Mouse (Mus musculus) kidney, adult 2 months (tissue): ENCODE results near the gene Metap2. TPM values are rescaled to one million over a fixed set of nuclear protein-coding genes. Genes with fewer than 3 reads are reported as not detected.

Experiments used
- DNase-seq: peaks from one replicate; pipeline ENCODE4 v3.0.0; 2021
- H3K27ac ChIP-seq: fragments of 200-500 bp; 2 replicates; pipeline ENCODE4 v1.5.1; 2012; ENCODE audit warnings: low read depth, low read length, control low read depth, inconsistent platforms; ENCODE audit not compliant: insufficient read depth
- H3K27me3 ChIP-seq: fragments of 200-500 bp; replicated peaks from 2 replicates; pipeline ENCODE4 v1.6.1; 2012; ENCODE audit warnings: mild to moderate bottlenecking, moderate library complexity, low read length, inconsistent platforms; ENCODE audit not compliant: control insufficient read depth, insufficient read depth
- H3K36me3 ChIP-seq: fragments of 200-500 bp; 2 replicates; pipeline ENCODE4 v1.6.1; 2012; ENCODE audit warnings: mild to moderate bottlenecking, moderate library complexity, low read length, inconsistent platforms; ENCODE audit not compliant: control insufficient read depth, insufficient read depth
- H3K4me1 ChIP-seq: fragments of 200-500 bp; 2 replicates; pipeline ENCODE4 v1.6.1; 2011; ENCODE audit warnings: low read length; ENCODE audit not compliant: control insufficient read depth, insufficient read depth
- H3K4me3 ChIP-seq: fragments of 200-500 bp; 2 replicates; pipeline ENCODE4 v1.5.1; 2011; ENCODE audit warnings: mild to moderate bottlenecking, low read depth, low read length, control low read depth; ENCODE audit not compliant: insufficient read depth
- CTCF ChIP-seq: fragments of 200-500 bp; conservative IDR thresholded peaks from 2 replicates; pipeline ENCODE4 v1.5.1; 2011; ENCODE audit warnings: low read depth, mild to moderate bottlenecking, control low read depth, low read length, moderate library complexity, mixed read lengths; ENCODE audit not compliant: insufficient read depth, insufficient read length
- POLR2A ChIP-seq: fragments of 200-500 bp; IDR thresholded peaks from one replicate; pipeline ENCODE4 v1.6.1; 2011; ENCODE audit warnings: low read depth, low read length, control low read depth
- WGBS: fragments of 180-500 bp; shearing (Covaris S2); methylation state at CpG from one replicate; pipeline ENCODE4 v1.1.7; 2018; 5-methylcytosine and 5-hydroxymethylcytosine counted together
- polyA plus RNA-seq: library from polyadenylated mRNA; depleted of rRNA; stranded (reverse); fragments of >200 nt; gene quantifications from 2 replicates; pipeline ENCODE4 v1.2.3, GENCODE M21; 2012

Metap2 gene
- polyA plus RNA-seq, 1 experiment, result 47.3 TPM

- H3K27me3 ChIP-seq, result no peaks in the 10 kb centered on the region
- no peaks in the 10 kb centered on the region for H3K36me3 ChIP-seq
- no peak for TF ChIP-seq POLR2A
- TF ChIP-seq CTCF, result no peak
- DNase-seq, result peak; percentile 70
- H3K4me3 ChIP-seq, result no peak overlapping the region
- WGBS, result 57% methylated on average over 13 of the region's 13 CpGs
- peak overlapping the region; percentile 76 for H3K27ac ChIP-seq
- H3K4me1 ChIP-seq, result no peaks in the 10 kb centered on the region; the same call in 1 of the 2 replicates
Observed at GRCm38 (mm10) chr10:93919227-93919626, 22.3 kb upstream of the Metap2 start.

DNA sequence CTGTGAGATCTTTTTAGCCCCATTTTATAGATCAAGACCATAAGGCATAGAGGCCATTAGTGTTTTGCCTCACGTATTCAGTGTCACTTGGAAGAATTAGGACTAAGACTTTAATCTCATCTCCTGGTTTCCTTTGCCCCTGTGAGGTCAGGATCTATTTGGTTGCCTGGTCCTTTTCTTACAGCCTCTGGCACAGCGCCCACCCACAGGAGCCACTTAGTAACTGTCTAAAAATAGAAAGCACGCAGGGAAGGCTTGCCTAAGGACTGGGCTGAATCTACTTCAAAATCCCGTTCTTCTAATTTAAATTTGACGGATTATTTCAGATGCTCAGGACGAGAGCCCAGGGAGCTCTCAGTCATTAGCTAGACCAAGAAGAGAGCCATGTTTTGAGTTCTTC is 21.8 kb upstream of the Metap2 start:
- H3K4me3 ChIP-seq, result no peak overlapping the region
- H3K27ac ChIP-seq, result peak overlapping the region; percentile 76
- peak; percentile 61 for DNase-seq
- TF ChIP-seq POLR2A (no peak), CTCF (no peak)
- WGBS, result 42% methylated on average over 6 of the region's 6 CpGs
- no peaks in the 10 kb centered on the region for H3K36me3 ChIP-seq
- H3K27me3 ChIP-seq, result no peaks in the 10 kb centered on the region
- H3K4me1 ChIP-seq, result no peaks in the 10 kb centered on the region; the same call in 1 of the 2 replicates

DNA sequence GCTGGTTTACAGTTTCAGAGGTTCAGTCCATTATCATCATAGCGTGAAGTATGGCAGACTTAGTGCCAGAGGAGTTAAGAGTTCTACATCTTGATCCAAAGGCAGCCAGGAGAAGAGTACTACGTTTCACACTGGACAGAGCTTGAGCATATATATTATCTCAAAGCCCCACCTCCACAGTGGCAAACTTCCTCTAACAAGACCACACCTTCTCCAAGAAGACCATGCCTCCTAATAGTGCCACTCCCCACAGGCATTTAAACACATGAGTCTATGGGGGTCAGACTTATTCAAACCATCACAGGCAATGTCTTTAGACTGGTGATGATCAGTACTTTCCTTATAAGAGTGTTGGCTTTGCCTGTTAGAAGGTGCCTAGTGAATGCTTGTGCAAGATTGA is 21.2 kb upstream of the Metap2 start:
- H3K27ac ChIP-seq, result no peak overlapping the region
- WGBS, result 70% methylated on average over 2 of the region's 2 CpGs
- no peak for TF ChIP-seq CTCF
- TF ChIP-seq POLR2A, result no peak

DNA sequence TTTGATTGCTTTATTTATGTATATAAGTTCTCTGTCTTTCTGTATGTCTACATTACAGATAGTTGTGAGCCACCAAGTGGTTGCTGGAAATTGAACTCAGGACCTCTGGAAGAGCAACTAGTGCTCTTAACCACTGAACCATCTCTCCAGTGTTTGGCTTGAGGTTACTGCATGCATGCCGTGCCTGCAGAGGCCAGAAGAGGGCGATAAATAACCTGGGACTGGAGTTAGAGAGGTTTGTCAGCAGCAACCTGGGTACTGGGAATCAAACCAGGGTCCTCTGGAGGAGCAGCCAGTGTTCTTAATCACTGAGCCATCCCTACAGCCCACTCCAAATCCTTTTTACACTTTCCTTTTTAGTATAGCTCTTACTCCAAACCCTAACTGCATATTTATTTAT is 19.9 kb upstream of the Metap2 start:
- no peak for TF ChIP-seq POLR2A
- no peak for TF ChIP-seq CTCF
- Histone ChIP-seq H3K27me3 (no peaks in the 10 kb centered on the region; the same call in 1 of the 2 replicates), H3K4me1 (no peaks in the 10 kb centered on the region; the same call in 1 of the 2 replicates), H3K4me3 (no peak overlapping the region), H3K27ac (no peak overlapping the region), H3K36me3 (no peaks in the 10 kb centered on the region)
- no peak for DNase-seq
- 82% methylated on average over 2 of the region's 2 CpGs for WGBS

More for the DNA sequence above, 21.2 kb upstream of the Metap2 start:
- no peaks in the 10 kb centered on the region for H3K36me3 ChIP-seq
- H3K27me3 ChIP-seq, result no peaks in the 10 kb centered on the region; the same call in 1 of the 2 replicates
- H3K4me1 ChIP-seq, result no peaks in the 10 kb centered on the region; the same call in 1 of the 2 replicates
- no peak for DNase-seq
- no peak overlapping the region for H3K4me3 ChIP-seq

- H3K4me3 ChIP-seq, result no peak overlapping the region
- no peaks in the 10 kb centered on the region; the same call in 1 of the 2 replicates for H3K27me3 ChIP-seq
- no peak for DNase-seq
- WGBS, result 47% methylated on average over 11 of the region's 11 CpGs
- H3K4me1 ChIP-seq, result no peaks in the 10 kb centered on the region; the same call in 1 of the 2 replicates
- H3K27ac ChIP-seq, result no peak overlapping the region
- H3K36me3 ChIP-seq, result no peaks in the 10 kb centered on the region
- TF ChIP-seq POLR2A, result no peak
- no peak for TF ChIP-seq CTCF
Observed at GRCm38 (mm10) chr10:93915531-93916275, 18.8 kb upstream of the Metap2 start.

DNA sequence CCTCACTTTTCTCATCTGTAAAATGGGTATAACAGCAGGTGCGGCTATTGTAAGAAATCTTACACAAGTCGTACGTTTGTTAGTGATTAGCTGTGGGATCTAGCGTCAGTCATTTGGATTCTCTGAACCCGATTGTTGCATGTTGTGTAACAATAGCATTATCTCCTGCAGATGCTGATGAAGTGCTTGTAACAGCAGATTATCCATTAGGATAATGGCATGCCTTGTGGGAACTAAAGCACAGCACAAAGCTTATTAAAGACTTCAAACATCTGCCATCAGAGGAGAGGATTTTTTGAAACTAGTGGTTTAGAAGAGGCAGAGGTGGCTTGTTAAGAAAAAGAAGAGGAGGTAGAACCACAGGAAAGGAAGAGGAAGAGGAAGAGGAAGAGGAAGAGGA is 16.6 kb upstream of the Metap2 start:
- Histone ChIP-seq H3K4me3 (no peak overlapping the region), H3K27me3 (no peaks in the 10 kb centered on the region; the same call in 1 of the 2 replicates), H3K27ac (no peak overlapping the region), H3K36me3 (no peaks in the 10 kb centered on the region), H3K4me1 (no peaks in the 10 kb centered on the region; the same call in 1 of the 2 replicates)
- no peak for DNase-seq
- 96% methylated on average over 5 of the region's 5 CpGs for WGBS
- TF ChIP-seq CTCF, result no peak
- no peak for TF ChIP-seq POLR2A

- no peak overlapping the region for H3K4me3 ChIP-seq
- no peak for TF ChIP-seq POLR2A
- TF ChIP-seq CTCF, result no peak
- H3K4me1 ChIP-seq, result no peaks in the 10 kb centered on the region; the same call in 1 of the 2 replicates
- no peak overlapping the region for H3K27ac ChIP-seq
- DNase-seq, result no peak
- no peaks in the 10 kb centered on the region for H3K36me3 ChIP-seq
- H3K27me3 ChIP-seq, result no peaks in the 10 kb centered on the region; the same call in 1 of the 2 replicates
- 86% methylated on average over 1 of the region's 1 CpGs for WGBS
Observed at GRCm38 (mm10) chr10:93912917-93913316, 16.0 kb upstream of the Metap2 start.
